Mouse (Mus musculus) telencephalon, adult 2 months (tissue): Measurements from ENCODE around the gene Cnot2.

ENCODE experiments used
- DNase-seq: peaks from one replicate; pipeline ENCODE4 v3.0.0-alpha.2; 2011; ENCODE audit warnings: low read depth, low spot score

The Cnot2 gene

DNA sequence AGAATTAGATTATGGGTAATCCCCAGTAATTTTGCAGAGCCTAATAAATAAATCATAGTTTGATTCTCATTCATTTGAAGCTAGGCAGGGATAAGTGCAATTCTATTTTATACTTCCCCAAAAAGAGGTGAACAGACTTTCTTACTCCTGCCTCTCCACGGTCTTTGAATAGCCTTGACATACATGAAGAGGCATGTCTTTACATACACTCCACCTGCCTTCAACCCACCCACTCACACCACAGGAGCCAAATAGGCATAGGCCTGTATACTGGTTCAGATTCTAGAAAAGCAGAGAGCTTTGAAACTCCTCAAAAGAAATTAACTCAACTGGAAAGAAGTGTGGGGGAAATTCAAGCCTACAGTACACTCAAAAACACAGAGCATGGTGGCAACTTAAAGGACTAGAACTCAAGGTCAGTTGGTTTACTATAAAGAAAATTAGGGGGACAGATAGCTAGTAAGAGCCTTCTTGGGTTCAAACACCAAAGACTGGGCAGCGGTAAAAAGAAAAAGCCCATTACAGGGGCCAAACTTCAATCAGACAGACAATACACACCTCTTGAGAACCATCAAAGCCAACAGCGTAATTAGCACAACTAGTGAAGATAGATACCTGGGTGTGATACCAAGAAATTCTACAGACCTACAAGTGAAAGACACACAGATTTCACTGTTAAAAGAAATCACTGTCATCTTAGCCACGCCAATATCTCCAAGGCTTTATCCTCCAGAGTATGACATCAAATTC is 18.4 kb downstream of the Cnot2 start:
- no peak for DNase-seq

DNA sequence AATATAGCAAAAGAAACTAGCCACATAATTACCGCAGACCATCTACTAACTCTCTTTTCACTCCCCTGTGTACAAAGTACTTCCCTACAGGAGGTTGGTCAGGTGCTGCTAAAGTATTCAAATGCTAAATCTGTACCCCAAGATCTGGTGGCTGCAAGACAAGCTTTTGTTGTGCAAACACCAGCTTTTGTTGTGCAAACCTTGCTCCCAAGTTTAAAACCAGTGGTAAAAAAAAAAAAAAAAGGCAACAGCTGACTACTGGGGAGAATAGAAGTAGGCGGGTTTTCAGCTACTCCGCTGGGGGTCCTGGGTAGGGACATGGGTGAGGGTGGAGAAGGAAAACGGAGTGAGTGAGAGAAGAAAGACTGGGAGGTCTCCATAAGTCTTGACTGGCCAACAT is 19.1 kb downstream of the Cnot2 start:
- DNase-seq, result no peak

DNA sequence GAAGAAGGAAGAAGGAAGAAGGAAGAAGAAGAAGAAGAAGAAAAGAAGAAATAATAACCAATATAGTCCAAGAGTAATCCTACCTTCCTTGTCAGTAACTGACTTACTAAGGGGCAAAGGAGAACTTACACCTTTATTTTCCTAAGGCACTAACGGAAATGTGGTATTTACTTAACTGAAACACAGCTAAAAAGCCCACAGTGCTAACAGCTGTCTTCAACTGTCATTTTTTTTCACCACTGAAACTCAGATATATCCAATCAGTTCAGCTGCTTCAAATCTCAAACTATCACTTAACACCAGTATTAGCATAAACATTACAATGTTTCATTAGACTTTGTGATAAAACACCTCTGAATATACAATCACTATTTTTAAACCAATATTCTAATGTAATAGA is 22.1 kb downstream of the Cnot2 start:
- DNase-seq, result no peak

DNA sequence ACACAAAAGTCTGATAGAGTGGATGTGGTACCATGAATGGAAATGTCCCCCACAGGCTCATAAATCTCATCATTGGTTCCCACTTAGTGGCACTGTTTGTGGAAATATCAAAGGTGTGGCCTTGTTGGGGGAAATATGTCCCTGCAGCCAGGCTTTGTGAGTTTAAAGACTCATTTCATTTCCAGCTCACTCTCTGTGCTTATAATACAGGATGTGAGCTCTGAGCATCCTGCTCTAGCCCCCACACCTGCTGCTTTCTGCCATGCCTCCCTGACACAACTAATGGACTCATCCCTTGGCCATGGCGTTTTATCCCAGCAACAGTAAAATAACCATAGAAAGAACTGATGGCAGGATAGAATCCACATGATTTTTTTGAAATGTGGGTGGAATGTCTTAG is 24.1 kb downstream of the Cnot2 start:
- no peak for DNase-seq

DNA sequence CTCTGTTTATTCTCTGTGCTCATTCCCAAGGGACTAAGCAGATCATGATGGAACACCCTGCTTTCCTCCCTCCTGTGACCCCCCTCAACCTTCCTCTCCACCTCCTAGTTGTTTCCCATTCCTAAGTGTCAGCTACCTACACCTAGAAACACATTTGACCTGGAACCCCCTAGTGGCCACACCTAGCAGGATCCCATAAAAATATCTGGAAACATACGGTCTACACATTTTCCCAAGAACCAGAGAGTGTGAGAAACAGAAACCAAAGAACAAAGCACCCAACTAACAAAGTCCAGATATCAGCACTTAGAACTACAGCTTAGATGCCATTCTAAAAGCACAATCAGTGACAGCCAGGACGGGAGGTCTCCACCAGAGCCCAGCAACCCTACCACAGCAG is 26.9 kb downstream of the Cnot2 start:
- DNase-seq, result no peak

DNA sequence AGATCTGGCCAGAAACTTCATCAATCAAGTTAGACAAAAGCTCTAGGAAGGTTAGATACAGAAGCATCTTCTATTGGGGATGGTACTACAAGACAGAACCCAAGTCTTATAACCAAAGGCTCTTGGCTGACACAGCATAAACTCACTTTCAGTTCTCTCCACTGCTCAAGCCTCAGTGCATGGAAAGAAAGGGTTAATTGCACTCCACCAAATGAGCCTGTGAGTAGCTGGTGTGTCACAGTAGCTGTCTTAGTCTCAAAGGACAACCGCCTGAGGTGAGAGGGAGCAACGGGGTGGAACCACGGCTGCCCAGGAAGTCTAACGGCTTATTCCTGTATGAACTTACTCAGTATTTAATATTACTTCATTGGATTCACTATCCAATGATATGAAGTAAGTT is 33.4 kb downstream of the Cnot2 start:
- no peak for DNase-seq

DNA sequence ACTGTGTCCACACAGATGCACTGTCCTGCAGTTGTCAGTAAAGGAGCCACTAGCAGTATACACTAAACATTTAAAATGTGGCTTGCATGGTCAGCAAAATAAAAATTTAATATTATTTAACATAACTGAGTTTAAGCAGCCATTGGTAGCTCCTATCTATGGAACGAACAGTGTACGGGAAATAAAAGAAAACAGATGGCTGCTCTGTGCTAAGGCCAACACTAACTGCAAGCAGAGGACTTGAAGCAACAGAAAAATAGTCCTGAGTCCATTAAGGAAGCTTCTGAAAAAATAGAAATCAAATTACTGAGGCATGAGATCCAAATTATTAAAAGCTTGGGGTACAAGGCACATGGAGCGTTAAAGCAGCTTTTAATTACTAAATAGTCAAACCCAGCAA is 35.1 kb downstream of the Cnot2 start:
- no peak for DNase-seq

DNA sequence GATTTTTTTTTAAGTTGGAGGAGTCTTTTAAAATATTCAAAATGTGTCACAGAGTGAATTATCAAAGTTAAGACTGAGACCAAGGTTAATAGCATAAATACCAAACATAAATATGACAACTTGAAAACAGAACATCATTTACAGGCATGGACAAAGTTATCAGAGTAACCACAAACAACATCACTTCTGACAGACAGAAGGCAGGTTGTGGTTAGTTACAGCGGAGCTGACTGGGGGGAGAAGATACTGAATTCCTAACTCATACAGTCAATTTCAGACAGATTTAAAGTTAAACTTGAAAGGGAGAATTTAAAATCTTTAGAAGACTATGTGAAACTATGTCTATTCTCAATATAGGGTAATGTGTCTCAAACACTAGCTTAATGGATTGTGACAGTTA is 38.2 kb downstream of the Cnot2 start:
- DNase-seq, result no peak

DNA sequence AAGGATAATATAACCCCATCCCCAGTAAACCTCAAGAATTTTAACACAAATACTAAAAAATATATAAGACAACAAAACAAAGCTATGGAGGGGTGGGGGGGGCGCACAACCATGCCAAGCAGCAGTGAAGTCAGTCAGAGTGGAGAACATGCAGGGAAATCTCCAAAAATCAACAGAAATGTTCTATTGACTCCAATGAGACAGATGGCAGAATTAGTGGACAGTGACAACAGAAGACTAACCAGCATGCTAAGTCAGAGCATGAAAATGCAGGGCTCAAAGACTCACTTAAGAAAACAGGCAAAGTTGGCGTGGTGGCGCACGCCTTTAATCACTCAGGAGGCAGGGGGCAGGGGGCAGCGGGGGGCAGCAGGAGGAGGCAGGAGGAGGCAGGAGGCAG is 40.6 kb downstream of the Cnot2 start:
- DNase-seq, result no peak

DNA sequence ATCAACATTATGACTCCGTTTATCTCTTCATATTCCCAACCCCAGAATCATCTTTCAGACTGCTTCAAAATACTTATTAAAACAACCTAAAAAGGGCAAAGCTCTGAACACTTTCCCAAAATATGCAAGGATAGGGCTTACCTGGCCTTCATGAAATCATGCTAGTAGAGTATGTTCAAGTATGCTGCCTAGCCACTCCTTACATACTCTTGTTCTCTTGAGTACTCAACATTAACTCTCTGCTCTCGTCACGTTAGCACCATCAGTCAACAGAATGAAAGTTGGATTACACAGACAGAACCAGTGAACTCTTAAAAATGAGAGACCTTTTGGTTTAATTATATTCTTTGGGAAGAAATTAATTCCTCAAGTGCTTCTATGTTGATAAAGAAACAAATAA is 43.8 kb downstream of the Cnot2 start:
- no peak for DNase-seq

DNA sequence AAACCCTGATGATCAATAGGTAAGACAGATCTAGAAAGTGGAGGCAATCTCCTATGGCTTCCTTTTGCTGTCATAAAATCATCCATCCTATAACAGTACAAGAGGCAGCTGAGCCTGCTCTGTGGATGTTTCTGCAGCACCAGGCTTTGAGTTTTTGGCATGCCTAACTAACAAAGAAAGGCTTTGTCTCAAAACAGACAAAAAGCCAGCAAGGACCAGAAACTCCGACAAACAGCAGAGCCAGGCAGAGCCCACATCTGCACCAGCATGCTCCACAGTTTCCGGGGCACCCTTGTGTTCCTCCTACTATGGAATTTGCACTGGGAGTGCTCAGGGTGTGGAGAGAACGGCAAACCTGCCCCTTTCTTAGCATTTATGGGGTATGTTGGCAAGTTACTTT is 47.0 kb downstream of the Cnot2 start:
- DNase-seq, result peak; percentile 10

DNA sequence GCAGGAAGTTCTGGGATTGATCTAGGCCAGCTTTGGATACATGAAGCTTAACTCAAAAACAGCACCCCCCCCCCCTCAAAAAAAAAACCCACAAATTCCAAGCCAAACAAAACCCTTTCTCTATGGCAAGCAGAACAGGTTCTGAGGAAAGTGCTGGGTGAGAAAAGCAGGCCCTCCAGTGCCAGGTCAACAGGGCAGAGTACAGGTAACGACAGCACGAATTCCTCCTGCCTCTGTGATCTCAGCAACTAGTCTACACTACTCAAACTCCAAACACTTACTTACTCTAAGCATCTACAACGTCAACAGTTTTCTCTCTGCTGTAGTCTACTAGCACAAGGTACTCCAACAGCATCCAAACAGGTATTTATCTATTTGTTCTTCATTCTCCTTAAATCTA is 48.8 kb downstream of the Cnot2 start:
- DNase-seq, result no peak

DNA sequence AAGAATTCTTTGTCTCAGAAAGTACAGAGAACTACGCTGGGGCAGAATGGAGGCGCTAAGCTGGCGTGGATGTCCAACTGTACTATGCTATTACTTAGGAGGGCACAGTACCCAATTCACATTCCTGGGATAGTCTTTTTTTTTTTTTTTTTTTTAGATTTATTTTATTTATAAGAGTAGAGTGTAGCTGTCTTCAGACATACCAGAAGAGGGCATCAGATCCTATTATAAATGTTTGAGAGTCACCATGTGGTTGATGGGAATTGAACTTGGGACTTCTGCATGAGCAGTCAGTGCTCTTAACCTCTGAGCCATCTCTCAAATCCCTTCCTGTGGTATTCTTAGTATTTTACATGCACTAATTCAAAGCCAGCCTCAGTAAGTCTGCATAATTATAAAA is 50.2 kb downstream of the Cnot2 start:
- no peak for DNase-seq

DNA sequence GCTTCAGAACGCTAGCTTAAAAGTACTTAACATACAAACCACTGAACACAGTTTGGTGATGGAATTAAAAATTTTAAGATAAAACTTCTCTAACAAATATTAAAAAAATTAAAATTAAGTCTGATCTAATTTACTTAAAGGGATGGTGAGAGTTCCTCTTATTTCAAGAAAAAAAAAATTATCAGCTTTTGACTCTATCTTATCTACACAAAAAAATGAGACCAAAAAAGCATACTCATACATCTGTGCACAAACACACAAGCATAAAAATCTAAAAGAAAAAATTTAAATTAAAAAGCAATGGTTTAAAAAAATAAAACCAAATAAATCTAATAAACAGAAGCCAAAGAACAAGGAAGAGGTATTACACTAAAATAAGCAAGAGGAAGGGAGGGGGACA is 61.7 kb downstream of the Cnot2 start:
- DNase-seq, result no peak

DNA sequence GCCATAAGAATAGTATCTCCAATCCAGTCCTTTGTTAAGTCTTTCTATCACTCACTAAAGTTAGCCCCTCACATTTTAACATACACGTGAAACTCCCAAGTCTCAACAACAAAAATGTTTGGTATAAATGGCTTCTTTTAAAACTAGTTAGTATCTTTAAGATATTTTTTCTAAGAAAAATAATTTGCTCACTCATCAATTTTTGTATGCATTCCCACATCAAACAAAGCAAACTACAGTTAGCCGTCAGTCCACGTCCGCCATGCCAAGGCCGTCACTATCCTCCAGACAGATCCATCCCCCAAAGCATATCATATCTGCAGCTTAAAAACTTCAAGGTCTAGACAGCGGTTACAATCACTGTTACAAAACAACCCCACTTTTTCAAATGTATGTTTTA is 65.7 kb downstream of the Cnot2 start:
- DNase-seq, result no peak

DNA sequence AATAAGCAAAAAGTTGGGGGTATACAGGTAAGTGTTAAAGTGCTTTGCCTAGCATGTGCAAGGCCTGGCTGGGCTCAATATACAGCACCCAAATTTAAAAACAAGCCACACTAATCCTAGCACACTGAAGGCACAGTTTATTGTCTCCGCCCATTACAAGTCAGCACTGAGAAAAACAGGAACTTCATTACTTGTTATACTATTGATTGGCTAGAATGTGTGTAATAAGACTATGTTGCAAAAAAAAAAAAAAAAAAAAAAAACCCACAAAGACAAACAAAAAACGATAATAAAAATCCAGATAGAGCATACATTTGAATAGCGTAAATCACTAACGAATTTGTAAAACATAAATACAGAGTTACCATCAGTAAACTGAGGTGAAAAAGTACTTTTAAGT is 66.2 kb downstream of the Cnot2 start:
- no peak for DNase-seq

DNA sequence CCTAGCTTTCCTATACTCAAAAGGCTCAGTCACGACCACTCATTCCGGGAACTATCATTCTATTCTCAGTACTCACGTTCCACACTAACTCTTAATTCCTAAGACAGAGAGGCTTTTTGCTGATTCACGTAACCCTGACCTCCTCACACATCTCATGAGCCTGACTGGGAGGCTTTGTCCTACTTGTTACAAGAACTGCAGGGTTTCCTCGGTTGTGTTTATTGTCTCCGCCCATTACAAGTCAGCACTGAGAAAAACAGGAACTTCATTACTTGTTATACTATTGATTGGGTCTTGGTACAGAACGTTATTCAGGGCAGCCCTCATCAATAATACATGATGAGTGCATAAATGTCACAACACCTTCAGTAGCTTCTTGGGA is 68.1 kb downstream of the Cnot2 start:
- DNase-seq, result no peak

DNA sequence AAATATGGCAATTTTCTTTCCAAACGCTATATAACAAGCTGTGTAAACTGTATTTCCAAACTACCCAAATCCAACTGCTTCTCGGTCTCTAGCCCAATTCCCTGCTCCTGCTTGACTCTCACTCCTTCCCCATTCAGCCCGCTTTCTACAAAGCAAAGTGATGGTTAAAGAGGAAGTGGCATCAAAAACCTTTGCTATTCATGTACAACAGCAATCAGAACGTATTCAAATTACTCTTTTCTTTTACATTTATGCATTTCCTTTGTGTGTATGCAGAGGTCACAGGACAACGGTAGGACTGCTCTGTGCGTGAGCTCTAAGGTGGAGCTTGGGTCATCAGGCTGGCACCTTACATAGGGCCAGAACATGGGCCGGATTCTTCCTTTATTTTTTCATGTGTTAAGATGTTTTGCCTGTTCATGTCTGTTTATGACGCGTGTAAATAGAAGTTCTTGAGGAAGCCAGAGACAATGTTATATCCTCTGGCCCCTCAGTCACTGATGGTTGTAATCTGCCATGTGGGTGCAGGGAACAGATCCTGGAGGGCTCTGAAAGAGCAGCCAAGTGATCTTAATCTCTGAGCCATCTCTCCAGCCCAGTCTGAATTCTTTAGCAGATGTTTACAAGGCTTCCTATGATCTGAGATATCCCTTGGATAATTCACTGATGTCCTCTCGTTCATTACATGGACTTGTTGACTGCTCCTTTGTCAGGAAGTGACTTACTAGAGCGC is 68.6 kb downstream of the Cnot2 start:
- DNase-seq, result no peak

DNA sequence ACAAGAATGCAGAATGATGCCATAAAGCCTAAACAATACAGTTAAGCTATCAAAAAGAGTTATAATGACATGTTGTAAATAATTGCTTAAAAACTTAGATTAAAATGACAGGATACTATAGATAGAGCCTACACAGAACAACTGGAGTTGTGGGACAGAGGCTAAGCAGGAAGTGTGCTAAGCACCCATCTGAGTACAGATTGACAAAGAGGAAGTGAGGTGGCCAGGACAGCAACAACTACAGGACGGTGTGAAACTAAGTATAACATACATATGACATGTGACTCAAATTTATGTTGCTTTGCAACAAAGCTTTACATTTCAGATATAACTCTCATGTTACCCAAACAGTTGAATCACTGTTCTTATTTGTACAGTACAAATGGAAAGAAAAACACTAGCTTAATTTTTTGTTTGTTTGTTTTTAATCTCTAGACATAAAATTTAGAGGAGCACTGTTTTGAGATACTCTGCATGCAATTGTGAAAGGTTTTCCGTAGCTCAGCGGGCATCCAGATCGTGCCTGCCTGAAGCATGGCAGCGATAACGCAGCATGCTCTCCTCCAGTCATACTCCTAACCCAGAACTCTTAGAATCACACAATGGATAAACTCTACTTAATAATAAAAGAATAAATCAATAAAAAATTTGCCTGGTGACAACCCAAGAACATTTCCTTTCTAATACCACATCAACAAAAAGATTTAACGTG is 75.9 kb downstream of the Cnot2 start:
- no peak for DNase-seq

DNA sequence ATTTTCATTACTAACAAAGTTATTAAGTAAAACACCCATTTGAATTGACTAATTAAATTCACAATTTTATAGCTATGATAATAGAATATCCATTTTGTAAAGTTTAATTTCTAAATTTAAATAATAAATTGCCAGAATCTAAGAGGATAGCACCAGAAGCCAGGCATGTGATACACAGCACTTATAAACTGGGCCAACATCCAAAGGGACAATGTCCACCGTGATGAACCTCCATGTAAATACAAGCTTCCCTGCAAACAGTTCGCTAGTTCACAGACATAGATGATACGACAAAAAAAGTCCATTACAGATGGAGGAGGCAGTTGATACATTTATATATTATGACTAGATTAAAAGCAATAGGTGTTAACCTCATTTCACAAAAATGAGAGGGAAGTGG is 88.5 kb downstream of the Cnot2 start:
- DNase-seq, result no peak

DNA sequence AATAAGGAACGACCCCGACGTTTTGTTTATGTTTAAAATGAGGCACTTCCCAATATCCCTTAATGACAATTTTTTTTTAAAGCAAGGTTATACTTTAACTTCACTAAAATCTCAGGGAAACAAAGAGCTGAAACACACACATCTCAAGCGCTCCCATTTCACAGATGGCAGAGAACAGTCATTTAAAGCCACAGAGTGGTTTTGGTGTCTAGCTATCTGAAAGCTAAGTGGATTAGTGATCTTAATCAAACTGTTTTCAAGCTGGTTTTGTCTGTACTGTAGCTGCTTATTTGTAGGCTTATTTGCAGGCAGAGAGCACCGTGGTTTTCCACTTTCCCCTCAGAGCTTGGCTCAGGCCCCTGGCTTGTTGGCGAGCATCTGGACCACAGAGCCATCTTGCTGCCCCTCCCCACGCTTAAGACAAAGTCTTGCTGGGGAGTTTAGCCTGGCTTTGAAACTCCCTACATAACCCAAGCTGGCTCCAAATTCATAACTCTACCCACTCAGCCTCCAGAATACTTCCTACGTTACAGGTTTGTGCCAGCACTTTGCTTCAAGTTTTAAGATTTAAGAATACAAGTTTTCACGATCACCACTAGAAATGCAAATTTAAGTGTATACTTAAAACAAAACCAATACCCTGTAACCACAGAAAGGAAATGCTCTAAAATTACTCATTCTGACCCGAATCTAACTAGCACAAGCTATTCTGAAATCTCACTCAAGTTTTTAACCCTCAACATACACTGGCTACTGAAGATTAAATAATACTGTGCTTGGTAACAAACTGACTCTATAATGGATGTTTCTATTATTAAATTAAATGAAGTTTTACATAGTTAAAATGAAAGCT is 94.2 kb downstream of the Cnot2 start:
- DNase-seq, result no peak

DNA sequence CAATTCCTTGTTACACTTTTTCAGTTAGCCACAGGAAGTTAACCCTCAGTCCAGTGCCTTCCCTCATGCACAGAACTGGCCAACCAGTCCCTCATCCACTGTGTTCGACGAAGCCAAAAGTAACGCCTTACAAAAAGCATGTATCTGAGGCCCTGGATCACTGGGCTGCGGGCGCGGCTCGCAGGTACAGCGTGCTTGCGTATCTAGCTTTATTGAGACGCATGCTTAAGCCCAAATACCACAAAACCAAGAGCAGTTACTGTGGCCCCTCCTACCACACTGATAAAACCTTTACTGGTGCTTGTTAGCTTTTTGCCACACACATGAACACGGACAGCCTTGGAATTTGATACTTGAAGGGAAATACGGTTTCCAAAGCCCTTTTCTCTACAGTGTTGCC is 99.4 kb downstream of the Cnot2 start:
- DNase-seq, result no peak
